Mouse (Mus musculus): ENCODE results near the gene Col7a1.

DNA sequence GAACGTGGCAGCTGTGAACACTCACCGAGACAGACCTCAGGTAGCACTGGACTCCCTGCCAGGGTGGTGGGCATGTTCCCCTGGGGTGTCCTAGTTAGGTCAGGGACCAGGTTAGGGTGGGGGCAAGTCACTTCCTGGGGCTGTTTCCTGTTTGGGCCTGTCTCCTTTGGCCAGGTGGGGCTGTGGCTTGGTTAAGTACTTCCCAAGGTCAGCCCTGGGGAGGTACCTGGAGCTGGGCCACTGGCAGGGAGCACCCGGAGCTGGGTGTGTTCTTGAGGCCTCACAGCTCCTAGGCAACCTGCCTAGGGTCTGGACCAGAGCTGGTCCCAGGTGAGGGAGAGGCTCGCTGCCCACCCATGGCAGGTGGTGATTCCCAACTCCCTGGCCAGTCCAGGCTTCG, 75.5 kb downstream of the Col7a1 start:
- TF ChIP-seq POLR2A (IDR thresholded peaks at IDR 0.05; ENCODE audit: low read depth, low read length) (no peak), CTCF (IDR thresholded peaks at IDR 0.05; ENCODE audit: borderline replicate concordance, insufficient read depth, low read length) (no peak)
